Mouse (Mus musculus) testis, postnatal 10 days (tissue): ENCODE measurements around the gene Tsen34.
"Not testable (repeated sequence)": the region's sequence is repeated elsewhere in the genome, so short reads cannot be mapped to it uniquely, and the experiment has no call there.

Experiments used
- DNase-seq: peaks from one replicate; pipeline ENCODE4 v3.0.0; 2021; ENCODE audit warnings: low spot score

Gene Tsen34

GRCm38 (mm10) chr7:3732675-3733074 lies 40.0 kb downstream of the Tsen34 start:
- not testable (repeated sequence) for DNase-seq
